8 mouse cellular contexts compared by ENCODE assay signal in the genomic region with DNA sequence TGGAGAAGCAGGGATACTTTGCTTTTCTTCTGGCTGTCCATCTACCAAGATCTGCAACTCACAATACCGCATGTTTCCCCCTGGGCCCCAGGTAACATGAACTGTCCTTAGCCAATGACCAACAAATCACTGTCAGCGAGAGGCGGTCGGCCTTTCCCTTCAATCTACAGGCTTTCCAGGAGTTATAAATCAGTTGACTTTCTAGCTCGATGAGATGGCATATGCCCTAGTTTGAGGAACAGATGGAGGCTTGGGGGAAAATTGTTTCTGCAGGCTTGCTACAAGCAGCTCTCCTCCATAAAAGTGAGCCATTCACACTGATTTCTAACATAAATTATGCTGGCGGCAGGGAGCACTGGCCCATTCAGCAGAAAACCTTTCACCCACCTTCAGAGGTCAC.
DNase-seq lines count a peak whose midpoint lies in the region.

No protein-coding gene starts in this region.

- intact Hi-C loops in gastrocnemius, postnatal 14 days (cut with DNase I; ENCODE audit: low total_unique reads) = no loop called here

- peak; percentile 13 to 49 for DNase-seq in frontal cortex, postnatal 36 days (ENCODE audit: low spot score in 2 of 2)
- no peak for DNase-seq in frontal cortex, postnatal 14 days (ENCODE audit: low spot score in 2 of 2)
- DNase-seq in adipocyte (ENCODE audit: low spot score) = peak; percentile 18
- peak; percentile 34 to 39 for DNase-seq in cerebellum, postnatal 25 days
- DNase-seq in layer of hippocampus, postnatal 14 days (ENCODE audit: low spot score in 2 of 2) = peak; percentile 47 to 78
- DNase-seq in lung, postnatal 25 days (ENCODE audit: low spot score) = no peak
- DNase-seq in thymus, postnatal 14 days = no peak
- no peak for DNase-seq in gastrocnemius, postnatal 14 days

Comparison
In these comparisons a context has a peak if more than half of its experiments do, and no peak if none do; other contexts are left out.
1. DNase-seq: peak in frontal cortex, postnatal 36 days (2 of 2), adipocyte (single experiment), cerebellum, postnatal 25 days (2 of 2) and layer of hippocampus, postnatal 14 days (2 of 2); none in frontal cortex, postnatal 14 days (0 of 2), lung, postnatal 25 days (single experiment), thymus, postnatal 14 days (single experiment) and gastrocnemius, postnatal 14 days (single experiment).